Mouse (Mus musculus) lung, embryonic 16.5 days (tissue): Measurements from ENCODE around the gene Prrc2b. TPM values are rescaled to one million over a fixed set of nuclear protein-coding genes. Genes with fewer than 3 reads are reported as not detected.

Experiments used
- ATAC-seq: fragments of 200-750 bp; cut with Nextera tagmentation; 2 replicates; pipeline ENCODE4 v1.8.0; 2017; ENCODE audit warnings: low read depth, mild to moderate bottlenecking, moderate library complexity
- H3K27ac ChIP-seq: fragments of 300-500 bp; sonication (generic); 2 replicates; pipeline ENCODE4 v1.5.1; 2014; ENCODE audit warnings: mild to moderate bottlenecking, control low read depth, low read length
- H3K27me3 ChIP-seq: fragments of 300-500 bp; sonication (generic); 2 replicates; pipeline ENCODE4 v1.6.1; 2014; ENCODE audit warnings: low read depth, low read length, mixed read lengths; ENCODE audit not compliant: control insufficient read depth, insufficient read depth
- H3K36me3 ChIP-seq: fragments of 300-500 bp; sonication (generic); 2 replicates; pipeline ENCODE4 v1.6.1; 2014; ENCODE audit warnings: low read length; ENCODE audit not compliant: control insufficient read depth, insufficient read depth
- H3K4me1 ChIP-seq: fragments of 300-500 bp; sonication (generic); replicated peaks from 2 replicates; pipeline ENCODE4 v1.6.1; 2014; ENCODE audit warnings: low read length, mixed read lengths; ENCODE audit not compliant: control insufficient read depth, insufficient read depth
- H3K4me2 ChIP-seq: fragments of 300-500 bp; sonication (generic); 2 replicates; pipeline ENCODE4 v1.6.1; 2014; ENCODE audit warnings: low read depth, low read length, control low read depth
- H3K4me3 ChIP-seq: fragments of 300-500 bp; sonication (generic); 2 replicates; pipeline ENCODE4 v1.5.1; 2014; ENCODE audit warnings: mild to moderate bottlenecking, low read length, control low read depth
- H3K9ac ChIP-seq: fragments of 300-500 bp; sonication (generic); 2 replicates; pipeline ENCODE4 v1.6.1; 2014; ENCODE audit warnings: low read length, control low read depth
- H3K9me3 ChIP-seq: fragments of 300-500 bp; sonication (generic); 2 replicates; pipeline ENCODE4 v1.6.1; 2016; ENCODE audit warnings: low read length; ENCODE audit not compliant: control insufficient read depth
- WGBS: fragments of 180-500 bp; shearing (Covaris S2); extraction: QIAGEN DNeasy Blood & Tissue Kit; methylation state at CpG from one replicate; pipeline ENCODE4 v1.1.7; 2014; 5-methylcytosine and 5-hydroxymethylcytosine counted together
- polyA plus RNA-seq: library from polyadenylated mRNA; unstranded; fragments of >200 nt; fragmentation: Nextera tagmentation; extraction: Ambion mirVana; gene quantifications from 2 replicates; pipeline ENCODE4 v1.2.1, GENCODE M21; 2015

Prrc2b gene
- polyA plus RNA-seq, 1 experiment from 2014 or later = 26.9 TPM

GRCm38 (mm10) chr2:32201527-32201926 is 50.6 kb downstream of the Prrc2b start:
- Histone ChIP-seq H3K4me1 (no peaks in the 10 kb centered on the region), H3K4me2 (no peak overlapping the region), H3K4me3 (no peak overlapping the region), H3K9me3 (no peaks in the 10 kb centered on the region), H3K27ac (no peak overlapping the region), H3K36me3 (peaks cover 82% of the 10 kb centered on the region), H3K27me3 (no peaks in the 10 kb centered on the region), H3K9ac (no peak overlapping the region)
- ATAC-seq = peak; percentile 34; the same call in 1 of the 2 replicates
- 54% methylated on average over 7 of the region's 7 CpGs for WGBS

DNA sequence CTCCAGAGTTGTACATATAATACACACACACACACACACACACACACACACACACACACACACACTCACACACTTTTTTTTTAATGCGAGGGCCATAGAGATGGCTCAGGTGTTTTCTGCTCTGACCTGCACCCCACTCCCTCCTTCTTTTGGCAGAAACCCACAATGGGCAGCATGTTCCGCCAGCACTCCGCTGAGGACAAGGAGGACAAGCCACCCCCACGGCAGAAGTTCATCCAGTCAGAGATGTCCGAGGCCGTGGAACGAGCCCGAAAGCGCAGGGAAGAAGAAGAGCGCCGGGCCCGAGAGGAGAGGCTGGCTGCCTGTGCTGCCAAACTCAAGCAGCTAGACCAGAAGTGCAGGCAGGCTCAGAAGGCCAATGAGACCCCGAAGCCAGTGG is 53.0 kb downstream of the Prrc2b start:
- Histone ChIP-seq H3K9ac (no peak overlapping the region), H3K4me1 (no peaks in the 10 kb centered on the region), H3K9me3 (no peaks in the 10 kb centered on the region), H3K27me3 (no peaks in the 10 kb centered on the region), H3K4me3 (no peak overlapping the region), H3K27ac (no peak overlapping the region), H3K36me3 (peaks cover 91% of the 10 kb centered on the region), H3K4me2 (no peak overlapping the region)
- WGBS = 96% methylated on average over 13 of the region's 13 CpGs
- ATAC-seq = no peak

DNA sequence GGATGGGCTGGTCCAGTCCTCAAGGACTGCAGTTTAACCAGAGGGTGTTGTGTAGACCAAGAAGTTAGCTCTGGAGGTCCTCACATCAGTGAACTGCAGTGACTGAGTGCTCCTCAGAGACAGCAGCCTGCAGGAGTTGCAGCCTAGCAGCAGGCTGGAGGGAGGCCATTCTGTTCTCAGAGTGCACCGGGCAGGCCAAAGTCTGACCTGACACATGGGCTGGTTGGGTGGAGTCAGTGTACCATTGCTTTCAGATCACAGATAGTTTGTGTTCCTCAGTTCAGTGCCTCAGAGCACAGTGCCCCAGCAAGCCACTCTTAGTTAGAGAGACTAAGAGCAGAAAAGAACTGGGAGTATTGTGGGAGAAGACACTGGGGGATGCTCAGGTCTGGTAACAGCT is 56.8 kb downstream of the Prrc2b start:
- H3K9ac ChIP-seq = no peak overlapping the region
- H3K4me3 ChIP-seq = no peak overlapping the region
- H3K27ac ChIP-seq = no peak overlapping the region
- H3K9me3 ChIP-seq = no peaks in the 10 kb centered on the region
- H3K36me3 ChIP-seq = peaks cover 84% of the 10 kb centered on the region
- no peaks in the 10 kb centered on the region for H3K27me3 ChIP-seq
- ATAC-seq = no peak
- WGBS = 89% methylated on average over 1 of the region's 1 CpGs
- peaks cover 3% of the 10 kb centered on the region for H3K4me1 ChIP-seq
- no peak overlapping the region for H3K4me2 ChIP-seq

GRCm38 (mm10) chr2:32211689-32212088 is 60.8 kb downstream of the Prrc2b start:
- peaks cover 83% of the 10 kb centered on the region for H3K36me3 ChIP-seq
- no peak overlapping the region for H3K9ac ChIP-seq
- no peak overlapping the region for H3K27ac ChIP-seq
- H3K9me3 ChIP-seq = no peaks in the 10 kb centered on the region
- H3K4me2 ChIP-seq = no peak overlapping the region
- H3K4me1 ChIP-seq = peaks cover 5% of the 10 kb centered on the region
- WGBS = 89% methylated on average over 8 of the region's 8 CpGs
- no peaks in the 10 kb centered on the region for H3K27me3 ChIP-seq
- ATAC-seq = no peak
- no peak overlapping the region for H3K4me3 ChIP-seq

DNA sequence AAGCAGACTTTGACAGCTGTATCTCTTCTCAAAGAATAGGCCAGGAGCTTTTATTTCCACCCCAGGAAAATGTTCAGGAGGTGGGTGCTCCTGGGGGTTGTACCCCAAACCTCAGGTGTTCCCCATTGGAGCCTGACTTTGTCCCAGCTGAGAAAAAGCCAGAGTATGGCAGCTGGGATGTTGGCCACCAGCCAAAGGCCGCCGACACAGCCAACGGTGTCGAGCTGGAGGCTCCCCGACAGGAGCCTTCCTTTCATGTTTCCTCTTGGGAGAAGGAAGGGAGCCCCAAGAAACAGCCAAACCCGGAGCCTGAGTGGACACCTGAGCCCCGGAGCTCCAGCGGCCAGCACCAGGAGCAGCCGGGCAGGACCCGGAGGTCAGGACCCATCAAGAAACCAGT is 62.1 kb downstream of the Prrc2b start:
- H3K27ac ChIP-seq = no peak overlapping the region; the same call in 1 of the 2 replicates
- no peaks in the 10 kb centered on the region for H3K9me3 ChIP-seq
- peak; percentile 4; the same call in 1 of the 2 replicates for ATAC-seq
- no peak overlapping the region for H3K4me3 ChIP-seq
- H3K27me3 ChIP-seq = no peaks in the 10 kb centered on the region
- H3K4me1 ChIP-seq = peaks cover 5% of the 10 kb centered on the region
- no peak overlapping the region for H3K9ac ChIP-seq
- H3K36me3 ChIP-seq = peaks cover 82% of the 10 kb centered on the region
- 46% methylated on average over 10 of the region's 10 CpGs for WGBS
- no peak overlapping the region for H3K4me2 ChIP-seq

- WGBS = 87% methylated on average over 10 of the region's 10 CpGs
- ATAC-seq = no peak
- H3K27me3 ChIP-seq = no peaks in the 10 kb centered on the region
- H3K4me1 ChIP-seq = peaks cover 5% of the 10 kb centered on the region
- no peak overlapping the region for H3K27ac ChIP-seq
- H3K4me3 ChIP-seq = no peak overlapping the region
- H3K36me3 ChIP-seq = peaks cover 86% of the 10 kb centered on the region
- H3K9me3 ChIP-seq = no peaks in the 10 kb centered on the region
- no peak overlapping the region for H3K4me2 ChIP-seq
- H3K9ac ChIP-seq = no peak overlapping the region
Measured at GRCm38 (mm10) chr2:32215576-32215975, 64.7 kb downstream of the Prrc2b start.

GRCm38 (mm10) chr2:32216506-32216905 is 65.6 kb downstream of the Prrc2b start:
- peaks cover 5% of the 10 kb centered on the region for H3K4me1 ChIP-seq
- 86% methylated on average over 10 of the region's 10 CpGs for WGBS
- no peaks in the 10 kb centered on the region for H3K27me3 ChIP-seq

DNA sequence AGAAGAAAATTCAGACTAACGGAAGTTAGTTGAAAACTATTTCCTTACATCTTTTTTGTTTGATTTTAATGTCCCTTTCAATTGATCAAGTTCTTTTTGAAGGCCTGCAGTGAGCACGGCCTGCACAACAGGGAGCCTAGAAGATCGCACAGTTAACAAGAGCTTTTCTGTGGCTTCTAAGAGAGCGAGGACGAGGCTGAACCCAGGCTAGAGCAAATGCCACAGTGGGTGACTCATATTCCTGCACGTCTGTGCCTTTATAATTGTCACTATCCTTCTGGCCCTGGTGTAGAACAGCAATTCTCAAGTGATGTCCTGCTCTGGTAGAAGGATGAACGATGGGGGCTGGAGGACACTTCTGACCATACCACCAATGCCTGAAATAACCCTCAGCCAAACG is 66.8 kb downstream of the Prrc2b start:
- Histone ChIP-seq H3K27me3 (no peaks in the 10 kb centered on the region), H3K4me1 (0 out of 2 replicates have a peak, but pooled peaks cover 2% of the 10 kb centered on the region), H3K27ac (no peak overlapping the region), H3K36me3 (peaks cover 89% of the 10 kb centered on the region), H3K9ac (no peak overlapping the region), H3K9me3 (no peaks in the 10 kb centered on the region), H3K4me3 (no peak overlapping the region), H3K4me2 (no peak overlapping the region)
- no peak for ATAC-seq
- 84% methylated on average over 8 of the region's 8 CpGs for WGBS

More at GRCm38 (mm10) chr2:32216506-32216905, 65.6 kb downstream of the Prrc2b start:
- ATAC-seq = no peak
- Histone ChIP-seq H3K9me3 (no peaks in the 10 kb centered on the region), H3K36me3 (peaks cover 87% of the 10 kb centered on the region), H3K4me2 (no peak overlapping the region), H3K4me3 (no peak overlapping the region), H3K27ac (no peak overlapping the region), H3K9ac (no peak overlapping the region)

GRCm38 (mm10) chr2:32218113-32218512 is 67.2 kb downstream of the Prrc2b start:
- H3K9me3 ChIP-seq = no peaks in the 10 kb centered on the region
- WGBS = 93% methylated on average over 5 of the region's 5 CpGs
- H3K4me3 ChIP-seq = no peak overlapping the region
- no peak overlapping the region for H3K4me2 ChIP-seq
- peaks cover 92% of the 10 kb centered on the region for H3K36me3 ChIP-seq
- H3K27me3 ChIP-seq = no peaks in the 10 kb centered on the region
- no peak for ATAC-seq
- no peak overlapping the region for H3K27ac ChIP-seq
- no peaks in the 10 kb centered on the region for H3K4me1 ChIP-seq
- H3K9ac ChIP-seq = no peak overlapping the region
